In the genomic region with DNA sequence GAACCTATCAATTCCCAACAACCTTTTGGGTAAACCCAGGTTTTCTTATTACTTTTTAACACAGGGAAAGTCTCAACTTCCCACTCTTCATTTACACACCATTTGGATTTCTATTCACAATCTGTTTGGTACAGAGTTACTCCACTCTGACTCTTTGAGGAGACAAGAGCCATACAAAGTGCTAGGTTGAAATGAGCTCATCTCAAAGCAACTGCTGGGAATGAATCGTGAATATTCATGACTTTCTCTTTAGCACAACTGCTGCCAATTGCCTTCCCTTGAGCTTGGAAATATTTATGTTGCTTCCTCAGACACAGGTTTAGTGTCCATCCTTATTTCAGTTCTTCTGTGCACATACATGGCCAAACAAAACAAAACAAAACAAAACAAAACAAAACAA, we compare ENCODE assay signal across 26 mouse cellular contexts. TPM values are rescaled to one million over a fixed set of nuclear protein-coding genes. Genes with fewer than 3 reads are reported as not detected.
DNase-seq lines count a peak whose midpoint lies in the region; ATAC-seq and TF ChIP-seq lines count a peak whose summit lies in the region.
"Had no signal": no experiment of that assay in that cellular context is flagged by ENCODE, and none has a peak within 500 bp of the region (broad histone marks: within the 10 kb centered on the region; RNA-seq: fewer than 3 reads in every experiment).

No protein-coding gene starts in this region.

- no peak overlapping the region for H3K9ac ChIP-seq in neural tube, embryonic 12.5 days
- no peak overlapping the region for H3K9ac ChIP-seq in neural tube, embryonic 15.5 days (replicated peaks)
- H3K9ac ChIP-seq: embryonic facial prominence, embryonic 13.5 days; forebrain, embryonic 13.5 days; heart, embryonic 12.5 days; heart, embryonic 15.5 days; hindbrain, embryonic 14.5 days had no signal

- no peak overlapping the region for H3K4me2 ChIP-seq in neural tube, embryonic 12.5 days (replicated peaks)
- H3K4me2 ChIP-seq in neural tube, embryonic 15.5 days = no peak overlapping the region
- H3K4me2 ChIP-seq: embryonic facial prominence, embryonic 13.5 days; forebrain, embryonic 13.5 days; heart, embryonic 12.5 days; heart, embryonic 15.5 days; hindbrain, embryonic 14.5 days had no signal

- H3K27me3 ChIP-seq in neural tube, embryonic 12.5 days (replicated peaks) = no peaks in the 10 kb centered on the region
- no peaks in the 10 kb centered on the region for H3K27me3 ChIP-seq in neural tube, embryonic 15.5 days (replicated peaks)
- H3K27me3 ChIP-seq: embryonic facial prominence, embryonic 13.5 days; forebrain, embryonic 13.5 days; heart, embryonic 12.5 days; heart, embryonic 15.5 days had no signal

- ATAC-seq in frontal cortex, adult (ENCODE audit: low TSS enrichment) = peak; percentile 94
- peak; percentile 41; the same call in 1 of the 2 replicates for ATAC-seq in neural tube, embryonic 12.5 days (ENCODE audit: low FRiP score, low read depth)
- ATAC-seq in neural tube, embryonic 15.5 days (ENCODE audit: low FRiP score) = no peak
- ATAC-seq: CD4-positive, CD25-positive, alpha-beta regulatory T cell, adult 4 months; forebrain, embryonic 13.5 days; intestine, postnatal 0 days had no signal

- H3K4me1 ChIP-seq in neural tube, embryonic 12.5 days = no peaks in the 10 kb centered on the region
- no peaks in the 10 kb centered on the region for H3K4me1 ChIP-seq in neural tube, embryonic 15.5 days
- H3K4me1 ChIP-seq: embryonic facial prominence, embryonic 13.5 days; forebrain, embryonic 13.5 days; heart, embryonic 12.5 days; heart, embryonic 15.5 days; hindbrain, embryonic 10.5 days had no signal

- H3K27ac ChIP-seq in neural tube, embryonic 12.5 days = no peak overlapping the region
- H3K27ac ChIP-seq in neural tube, embryonic 15.5 days (replicated peaks) = no peak overlapping the region
- H3K27ac ChIP-seq: embryonic facial prominence, embryonic 13.5 days; forebrain, embryonic 13.5 days; heart, embryonic 15.5 days; hindbrain, embryonic 10.5 days; hindbrain, embryonic 14.5 days had no signal

- no peak overlapping the region for H3K4me3 ChIP-seq in neural tube, embryonic 12.5 days
- H3K4me3 ChIP-seq in neural tube, embryonic 15.5 days (replicated peaks) = no peak overlapping the region
- H3K4me3 ChIP-seq: embryonic facial prominence, embryonic 13.5 days; erythroblast, embryonic 14.5 days; forebrain, embryonic 13.5 days; heart, embryonic 12.5 days; heart, embryonic 15.5 days; hindbrain, embryonic 10.5 days had no signal

- TF ChIP-seq POLR2A in brain, embryonic 14.5 days (IDR thresholded peaks at IDR 0.05; ENCODE audit: borderline replicate concordance, extremely low read depth, insufficient read depth, insufficient read length, poor library complexity, severe bottlenecking) = no peak

- peaks cover 11% of the 10 kb centered on the region for H3K9me3 ChIP-seq in neural tube, embryonic 12.5 days
- H3K9me3 ChIP-seq in neural tube, embryonic 15.5 days (replicated peaks) = peaks cover 11% of the 10 kb centered on the region

- no peak for TF ChIP-seq CTCF in brain, embryonic 14.5 days (IDR thresholded peaks at IDR 0.05; ENCODE audit: borderline replicate concordance, extremely low read depth, insufficient read depth, insufficient read length)

- no peak for DNase-seq in frontal cortex, postnatal 25 days (ENCODE audit: low spot score in 2 of 2)
- peak; percentile 56 for DNase-seq in brain, embryonic 14.5 days (ENCODE audit: low read depth)
- DNase-seq in telencephalon, adult 2 months (ENCODE audit: low read depth, low spot score) = peak; percentile 69
- no peak for DNase-seq in thymus, postnatal 25 days
- DNase-seq: adrenal gland, adult 8-10 months; adrenal gland, postnatal 25 days; cerebellum, adult 11 months; cerebellum, adult 2 months; cerebellum, adult 9-11 months; cerebellum, postnatal 25 days; gastrocnemius, postnatal 25 days; heart, adult 18-20 months; heart, postnatal 10 days; heart, postnatal 36 days had no signal

- H3K36me3 ChIP-seq in neural tube, embryonic 12.5 days = no peaks in the 10 kb centered on the region
- peaks cover 25% of the 10 kb centered on the region for H3K36me3 ChIP-seq in neural tube, embryonic 15.5 days
- H3K36me3 ChIP-seq: heart, embryonic 15.5 days; hindbrain, embryonic 10.5 days had no signal

- 87% methylated on average over 1 of the region's 1 CpGs for WGBS in neural tube, embryonic 12.5 days
- 50% methylated on average over 1 of the region's 1 CpGs for WGBS in neural tube, embryonic 15.5 days

RNA-seq across cellular contexts. Expression of gene Slc30a4, which starts 18.8 kb away (rescaled TPM):
- polyA plus RNA-seq in neural tube, embryonic 12.5 days (2016; fragmentation: Nextera tagmentation; extraction: Ambion mirVana) = 8.4 and 9.4 TPM in 2 replicates
- 6.5 and 6.7 TPM in 2 replicates for polyA plus RNA-seq in neural tube, embryonic 15.5 days (2015; fragmentation: Nextera tagmentation; extraction: Ambion mirVana)
- polyA plus RNA-seq in brain, embryonic 14.5 days (2012; rRNA removed) = 10.6 and 12.3 TPM in 2 replicates
- polyA plus RNA-seq: erythroblast, embryonic 14.5 days had no signal

RNA-seq across cellular contexts. Expression of gene AA467197, which starts 46.9 kb away (rescaled TPM):
- 0.63 and 0.65 TPM in 2 replicates for polyA plus RNA-seq in neural tube, embryonic 12.5 days (2016; fragmentation: Nextera tagmentation; extraction: Ambion mirVana)
- 1.1 and 5.5 TPM in 2 replicates for polyA plus RNA-seq in neural tube, embryonic 15.5 days (2015; fragmentation: Nextera tagmentation; extraction: Ambion mirVana)
- 0.38 TPM in 1 of 2 replicates, not detected in the other for polyA plus RNA-seq in brain, embryonic 14.5 days (2012; rRNA removed)
- polyA plus RNA-seq: CD4-positive, CD25-positive, alpha-beta regulatory T cell, adult 4 months; embryonic facial prominence, embryonic 13.5 days; erythroblast, embryonic 14.5 days; forebrain, embryonic 13.5 days; heart, embryonic 12.5 days had no signal

RNA-seq across cellular contexts. Expression of gene Bloc1s6, which starts 54.7 kb away (rescaled TPM):
- 74.1 and 75.6 TPM in 2 replicates for polyA plus RNA-seq in neural tube, embryonic 12.5 days (2016; fragmentation: Nextera tagmentation; extraction: Ambion mirVana)
- 80.0 and 87.8 TPM in 2 replicates for polyA plus RNA-seq in neural tube, embryonic 15.5 days (2015; fragmentation: Nextera tagmentation; extraction: Ambion mirVana)
- polyA plus RNA-seq in brain, embryonic 14.5 days (2012; rRNA removed) = 70.4 and 73.2 TPM in 2 replicates

Comparison
In these comparisons a context has a peak if more than half of its experiments do, and no peak if none do; other contexts are left out.
1. DNase-seq: peak in brain, embryonic 14.5 days (single experiment) and telencephalon, adult 2 months (single experiment); none in frontal cortex, postnatal 25 days (0 of 2) and thymus, postnatal 25 days (single experiment).